8 mouse cellular contexts compared by ENCODE assay signal in genomic region chr11:64979489-64979845, GRCm38 (mm10). TPM values are rescaled to one million over a fixed set of nuclear protein-coding genes. Genes with fewer than 3 reads are reported as not detected.
DNase-seq lines count a peak whose midpoint lies in the region; ATAC-seq lines count a peak whose summit lies in the region.

No protein-coding gene starts in this region.

- peak overlapping the region; percentile 76 for H3K9ac ChIP-seq in kidney, embryonic 14.5 days (ENCODE audit: low read depth, low read length)
- peak overlapping the region; percentile 75 for H3K9ac ChIP-seq in hindbrain, embryonic 11.5 days (ENCODE audit: low read depth, low read length)
- H3K9ac ChIP-seq in midbrain, embryonic 13.5 days (replicated peaks): peak overlapping the region; percentile 86

- H3K4me3 ChIP-seq in kidney, embryonic 14.5 days (ENCODE audit: low read length): peak overlapping the region; percentile 88
- peak overlapping the region; percentile 79 for H3K4me3 ChIP-seq in hindbrain, embryonic 11.5 days (ENCODE audit: low read depth, low read length)
- H3K4me3 ChIP-seq in midbrain, embryonic 13.5 days (replicated peaks): peak overlapping the region; percentile 89

- 13% methylated on average over 9 of the region's 9 CpGs for WGBS in kidney, embryonic 14.5 days
- 14% methylated on average over 9 of the region's 9 CpGs for WGBS in hindbrain, embryonic 11.5 days
- 15% methylated on average over 9 of the region's 9 CpGs for WGBS in midbrain, embryonic 13.5 days

- no peak for ATAC-seq in kidney, embryonic 14.5 days (ENCODE audit: low FRiP score, low TSS enrichment)
- no peak for ATAC-seq in hindbrain, embryonic 11.5 days (ENCODE audit: low FRiP score)
- ATAC-seq in midbrain, embryonic 13.5 days: no peak

- H3K9me3 ChIP-seq in kidney, embryonic 14.5 days (ENCODE audit: control insufficient read depth, low read length): no peaks in the 10 kb centered on the region
- H3K9me3 ChIP-seq in hindbrain, embryonic 11.5 days (ENCODE audit: control insufficient read depth, low read length): no peaks in the 10 kb centered on the region
- no peaks in the 10 kb centered on the region for H3K9me3 ChIP-seq in midbrain, embryonic 13.5 days

- DNase-seq in kidney, adult 8-10 months: no peak
- DNase-seq in MEL-GATA-1-ER (ENCODE audit: extremely low read depth, low read depth): peak; percentile 16
- DNase-seq in hindbrain, embryonic 11.5 days (ENCODE audit: low spot score): no peak
- no peak for DNase-seq in retina, postnatal 1 day
- DNase-seq in layer of hippocampus, postnatal 14 days (ENCODE audit: low spot score in 2 of 2): no peak
- no peak for DNase-seq in kidney, postnatal 10 days

- H3K27me3 ChIP-seq in kidney, embryonic 14.5 days (ENCODE audit: control insufficient read depth, insufficient read depth, low read length): no peaks in the 10 kb centered on the region
- no peaks in the 10 kb centered on the region for H3K27me3 ChIP-seq in hindbrain, embryonic 11.5 days (ENCODE audit: control insufficient read depth, insufficient read depth, low read length)
- peaks cover 9% of the 10 kb centered on the region for H3K27me3 ChIP-seq in midbrain, embryonic 13.5 days

- peak overlapping the region; percentile 83 for H3K4me2 ChIP-seq in kidney, embryonic 14.5 days (replicated peaks; ENCODE audit: low read depth, low read length)
- H3K4me2 ChIP-seq in hindbrain, embryonic 11.5 days (replicated peaks; ENCODE audit: low read depth, low read length): peak overlapping the region; percentile 79
- H3K4me2 ChIP-seq in midbrain, embryonic 13.5 days (replicated peaks): peak overlapping the region; percentile 93

- peaks cover 8% of the 10 kb centered on the region for H3K4me1 ChIP-seq in kidney, embryonic 14.5 days (ENCODE audit: control insufficient read depth, insufficient read depth, low read length)
- H3K4me1 ChIP-seq in hindbrain, embryonic 11.5 days (replicated peaks; ENCODE audit: control insufficient read depth, insufficient read depth, low read length): no peaks in the 10 kb centered on the region
- peaks cover 17% of the 10 kb centered on the region for H3K4me1 ChIP-seq in midbrain, embryonic 13.5 days (replicated peaks)

- H3K36me3 ChIP-seq in kidney, embryonic 14.5 days (ENCODE audit: control insufficient read depth, insufficient read depth, low read length): peaks cover 32% of the 10 kb centered on the region
- H3K36me3 ChIP-seq in hindbrain, embryonic 11.5 days (ENCODE audit: control insufficient read depth, insufficient read depth, low read length): no peaks in the 10 kb centered on the region
- peaks cover 34% of the 10 kb centered on the region for H3K36me3 ChIP-seq in midbrain, embryonic 13.5 days

- H3K27ac ChIP-seq in kidney, embryonic 14.5 days (ENCODE audit: low read depth, low read length): no peak overlapping the region
- no peak overlapping the region for H3K27ac ChIP-seq in hindbrain, embryonic 11.5 days (ENCODE audit: low read depth, low read length)
- no peak overlapping the region for H3K27ac ChIP-seq in midbrain, embryonic 13.5 days

RNA-seq across cellular contexts. Expression of gene Elac2, which starts 0.6 kb away (rescaled TPM):
- 19.6 and 38.4 TPM in 2 replicates for polyA plus RNA-seq in kidney, embryonic 14.5 days (2014; fragmentation: Nextera tagmentation; extraction: Ambion mirVana)
- polyA plus RNA-seq in hindbrain, embryonic 11.5 days (2014; fragmentation: Nextera tagmentation; extraction: Ambion mirVana): 29.0 and 32.9 TPM in 2 replicates
- 30.7 and 31.6 TPM in 2 replicates for polyA plus RNA-seq in midbrain, embryonic 13.5 days (2015; fragmentation: Nextera tagmentation; extraction: Ambion mirVana)
- 10 to 100 TPM; 25.9 to 27.3 TPM for total RNA-seq in layer of hippocampus, postnatal 14 days (2021)
